Mouse (Mus musculus) intestine, embryonic 14.5 days (tissue): ENCODE measurements around the gene Efna1. TPM values are rescaled to one million over a fixed set of nuclear protein-coding genes. Genes with fewer than 3 reads are reported as not detected.

Experiments
- ATAC-seq: fragments of 200-750 bp; cut with Nextera tagmentation; replicated peaks from 2 replicates; pipeline ENCODE4 v1.8.0; 2017; ENCODE audit warnings: low read depth, moderate number of reproducible peaks, moderate TSS enrichment, moderate library complexity; ENCODE audit not compliant: low FRiP score, low TSS enrichment
- DNase-seq: peaks from one replicate; pipeline ENCODE4 v3.0.0-alpha.2; 2018; ENCODE audit warnings: low spot score
- H3K27ac ChIP-seq: fragments of 300-500 bp; sonication (generic); 2 replicates; pipeline ENCODE4 v1.5.1; 2014; ENCODE audit warnings: low read depth, mild to moderate bottlenecking, control low read depth
- H3K27me3 ChIP-seq: fragments of 300-500 bp; sonication (generic); replicated peaks from 2 replicates; pipeline ENCODE4 v1.6.1; 2014; ENCODE audit warnings: low read length, control low read depth; ENCODE audit not compliant: control insufficient read depth, insufficient read depth
- H3K36me3 ChIP-seq: fragments of 300-500 bp; sonication (generic); 2 replicates; pipeline ENCODE4 v1.6.1; 2014; ENCODE audit warnings: low read length, control low read depth; ENCODE audit not compliant: control insufficient read depth, insufficient read depth
- H3K4me1 ChIP-seq: fragments of 300-500 bp; sonication (generic); replicated peaks from 2 replicates; pipeline ENCODE4 v1.6.1; 2014; ENCODE audit warnings: low read length, control low read depth, mixed read lengths; ENCODE audit not compliant: control insufficient read depth, insufficient read depth
- H3K4me2 ChIP-seq: fragments of 300-500 bp; sonication (generic); 2 replicates; pipeline ENCODE4 v1.6.1; 2014; ENCODE audit warnings: low read length
- H3K4me3 ChIP-seq: fragments of 300-500 bp; sonication (generic); 2 replicates; pipeline ENCODE4 v1.5.1; 2014; ENCODE audit warnings: low read depth, low read length, control low read depth, mixed read lengths
- H3K9ac ChIP-seq: fragments of 300-500 bp; sonication (generic); 2 replicates; pipeline ENCODE4 v1.6.1; 2014; ENCODE audit warnings: mild to moderate bottlenecking, low read length
- H3K9me3 ChIP-seq: fragments of 300-500 bp; sonication (generic); 2 replicates; pipeline ENCODE4 v1.6.1; 2016; ENCODE audit warnings: low read length, control low read depth; ENCODE audit not compliant: control insufficient read depth
- WGBS: fragments of 180-500 bp; shearing (Covaris S2); extraction: QIAGEN DNeasy Blood & Tissue Kit; methylation state at CpG from one replicate; pipeline ENCODE4 v1.1.7; 2014; 5-methylcytosine and 5-hydroxymethylcytosine counted together
- polyA plus RNA-seq: library from polyadenylated mRNA; unstranded; fragments of >200 nt; fragmentation: Nextera tagmentation; extraction: Ambion mirVana; gene quantifications from 2 replicates; pipeline ENCODE4 v1.2.1, GENCODE M21; 2014

Gene Efna1
- polyA plus RNA-seq, 1 experiment from 2014 or later: 46.2 TPM

DNA sequence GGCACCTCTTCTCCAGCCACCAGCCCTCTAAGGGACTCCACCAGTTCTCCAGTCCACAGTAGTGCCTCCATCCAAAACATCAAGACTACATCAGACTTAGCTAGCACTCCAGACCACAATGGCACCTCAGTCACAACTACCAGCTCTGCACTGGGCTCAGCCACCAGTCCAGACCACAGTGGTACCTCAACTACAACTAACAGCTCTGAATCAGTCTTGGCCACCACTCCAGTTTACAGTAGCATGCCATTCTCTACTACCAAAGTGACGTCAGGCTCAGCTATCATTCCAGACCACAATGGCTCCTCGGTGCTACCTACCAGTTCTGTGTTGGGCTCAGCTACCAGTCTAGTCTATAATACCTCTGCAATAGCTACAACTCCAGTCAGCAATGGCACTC lies 50.4 kb downstream of the Efna1 start:
- ATAC-seq (no peak), DNase-seq (no peak)
- H3K4me2 ChIP-seq: no peak overlapping the region
- H3K27me3 ChIP-seq: 0 out of 2 replicates have a peak, but pooled peaks cover 4% of the 10 kb centered on the region
- H3K4me1 ChIP-seq: peaks cover 25% of the 10 kb centered on the region
- no peaks in the 10 kb centered on the region for H3K9me3 ChIP-seq
- no peaks in the 10 kb centered on the region for H3K36me3 ChIP-seq
- WGBS: 80% methylated on average over 2 of the region's 2 CpGs
- no peak overlapping the region for H3K27ac ChIP-seq
- no peak overlapping the region for H3K4me3 ChIP-seq
- H3K9ac ChIP-seq: no peak overlapping the region

DNA sequence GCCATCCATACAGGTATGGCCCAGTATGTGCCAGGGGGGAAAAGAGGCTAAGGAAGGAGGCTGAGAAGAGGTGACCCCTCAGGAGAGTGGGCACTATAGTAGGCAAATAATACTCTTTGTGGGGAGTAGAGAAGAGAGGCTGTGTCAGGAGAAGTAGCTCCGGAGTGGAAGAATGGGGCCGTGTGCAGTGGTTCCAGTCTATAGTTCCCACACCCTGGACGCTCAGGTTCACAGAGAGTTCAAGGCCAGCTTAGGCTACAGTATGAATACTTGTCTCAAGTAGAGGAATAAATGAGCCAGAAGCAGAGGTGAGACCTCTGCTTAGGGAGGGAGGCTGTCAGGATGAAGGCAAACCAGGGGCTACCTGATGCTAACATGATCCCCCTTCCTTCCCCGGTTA lies 51.7 kb downstream of the Efna1 start:
- Histone ChIP-seq H3K27me3 (0 out of 2 replicates have a peak, but pooled peaks cover 4% of the 10 kb centered on the region), H3K36me3 (no peaks in the 10 kb centered on the region), H3K4me3 (0 out of 2 replicates have a peak overlapping the region, but pooled peaks have one; percentile 28), H3K9ac (no peak overlapping the region), H3K4me2 (peak overlapping the region; percentile 52; the same call in 1 of the 2 replicates), H3K27ac (no peak overlapping the region), H3K9me3 (no peaks in the 10 kb centered on the region), H3K4me1 (peaks cover 25% of the 10 kb centered on the region)
- ATAC-seq (no peak), DNase-seq (no peak)
- 56% methylated on average over 4 of the region's 4 CpGs for WGBS

DNA sequence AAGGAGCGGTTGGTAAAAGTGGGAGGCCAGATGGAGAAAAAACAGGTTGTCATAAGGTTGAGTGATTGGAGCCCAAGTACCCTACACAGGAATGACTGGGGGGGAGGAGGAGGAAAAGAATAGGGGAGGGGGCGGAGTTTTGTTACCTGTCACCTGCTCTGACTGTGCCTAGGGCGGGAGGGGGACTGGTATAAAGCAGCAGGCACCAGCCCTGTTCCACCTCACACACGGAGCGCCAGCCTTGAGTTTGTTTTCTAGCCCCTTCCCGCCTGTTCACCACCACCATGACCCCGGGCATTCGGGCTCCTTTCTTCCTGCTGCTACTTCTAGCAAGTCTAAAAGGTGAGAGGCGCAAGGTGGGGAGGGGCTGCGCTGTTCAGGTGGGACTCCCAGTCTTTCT lies 52.1 kb downstream of the Efna1 start, which contains the start of gene Muc1:
Gene Muc1 (plus strand): TSS at position 222 of the 400 bp plus-strand sequence.
- no peak within 1 kb of the TSS for H3K27ac ChIP-seq
- peak within 1 kb of the TSS; percentile 52 for H3K4me2 ChIP-seq
- H3K36me3 ChIP-seq: no peaks in the 10 kb centered on the region
- H3K9ac ChIP-seq: peak within 1 kb of the TSS; percentile 40; the same call in 1 of the 2 replicates
- 20% methylated on average over 10 of the region's 10 CpGs for WGBS
- ATAC-seq (no peak), DNase-seq (no peak)
- H3K9me3 ChIP-seq: no peaks in the 10 kb centered on the region
- H3K4me1 ChIP-seq: peaks cover 25% of the 10 kb centered on the region
- H3K27me3 ChIP-seq: 0 out of 2 replicates have a peak, but pooled peaks cover 4% of the 10 kb centered on the region
- H3K4me3 ChIP-seq: peak within 1 kb of the TSS; percentile 28

DNA sequence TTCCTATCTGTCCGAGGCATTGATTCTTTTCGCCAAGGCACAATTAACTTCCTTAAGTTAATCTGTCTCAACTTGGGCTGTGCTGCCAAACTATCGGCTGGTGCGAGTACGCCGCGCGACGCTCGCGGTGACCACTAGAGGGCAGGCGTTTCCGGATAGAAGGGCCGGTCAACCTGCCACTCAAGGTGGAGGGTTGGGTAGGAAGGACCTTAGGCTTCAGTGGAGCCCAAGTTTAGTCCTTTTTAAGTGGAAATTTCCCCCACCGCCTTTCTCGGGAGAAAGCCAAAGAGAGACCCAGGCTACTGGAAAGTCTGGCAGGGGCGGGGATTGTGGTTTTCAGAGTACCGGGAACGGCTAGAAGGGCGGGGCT lies 52.8 kb downstream of the Efna1 start:
- H3K9me3 ChIP-seq: no peaks in the 10 kb centered on the region
- 0 out of 2 replicates have a peak, but pooled peaks cover 4% of the 10 kb centered on the region for H3K27me3 ChIP-seq
- peak overlapping the region; percentile 52 for H3K4me2 ChIP-seq
- peaks cover 25% of the 10 kb centered on the region for H3K4me1 ChIP-seq
- peak overlapping the region; percentile 28 for H3K4me3 ChIP-seq
- DNase-seq: peak; percentile 96
- H3K9ac ChIP-seq: peak overlapping the region; percentile 40; the same call in 1 of the 2 replicates
- H3K36me3 ChIP-seq: no peaks in the 10 kb centered on the region
- peak; percentile 59 for ATAC-seq
- H3K27ac ChIP-seq: no peak overlapping the region
- WGBS: under 1% methylated on average over 20 of the region's 20 CpGs

DNA sequence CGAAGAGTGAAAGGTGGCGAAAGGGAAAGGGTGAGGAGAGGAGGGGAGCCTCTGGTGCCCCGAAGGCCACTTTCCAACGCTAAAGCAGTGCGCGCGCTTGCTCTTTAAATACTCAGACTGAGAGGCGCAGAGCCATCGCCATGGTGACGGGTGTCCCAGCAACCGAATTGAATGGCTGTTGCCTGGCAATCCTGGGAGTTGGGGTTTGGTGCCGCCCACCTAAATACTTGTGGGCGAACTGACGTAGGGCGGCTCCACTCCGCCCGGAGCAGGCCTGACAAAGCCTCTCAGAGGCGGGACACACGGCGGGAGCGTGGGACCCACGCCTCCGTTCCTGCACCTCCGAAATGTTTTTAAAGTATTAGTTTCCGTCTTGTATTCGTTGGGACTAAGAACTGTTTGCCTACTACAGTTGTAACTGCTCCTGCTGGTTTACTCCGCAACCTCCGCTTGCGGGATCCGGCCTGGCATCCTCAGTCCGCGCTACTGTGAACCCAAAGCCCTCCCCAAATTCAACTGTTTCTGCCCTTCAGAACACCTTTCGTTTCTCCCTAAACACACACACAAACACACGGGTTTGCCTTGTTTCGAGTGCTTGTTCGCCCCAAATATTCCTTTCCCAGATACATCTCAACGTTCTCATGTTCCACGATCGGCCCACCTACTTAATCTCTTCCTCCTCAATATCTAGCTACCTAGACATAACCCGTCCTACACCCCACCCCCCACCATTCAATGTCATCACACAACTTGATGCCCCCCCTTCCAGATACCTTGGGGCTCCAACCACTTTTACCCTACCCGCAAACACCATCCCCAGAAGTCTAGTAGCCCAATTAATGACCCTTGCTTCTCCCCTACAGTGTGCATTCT lies 53.4 kb downstream of the Efna1 start:
- Histone ChIP-seq H3K27ac (peak overlapping the region; percentile 59), H3K36me3 (no peaks in the 10 kb centered on the region), H3K4me3 (peak overlapping the region; percentile 28), H3K9ac (peak overlapping the region; percentile 42), H3K27me3 (0 out of 2 replicates have a peak, but pooled peaks cover 4% of the 10 kb centered on the region), H3K4me2 (peak overlapping the region; percentile 52), H3K9me3 (no peaks in the 10 kb centered on the region), H3K4me1 (peaks cover 25% of the 10 kb centered on the region)
- ATAC-seq: peak; percentile 66
- 4% methylated on average over 41 of the region's 41 CpGs for WGBS
- peak; percentile 88 for DNase-seq

DNA sequence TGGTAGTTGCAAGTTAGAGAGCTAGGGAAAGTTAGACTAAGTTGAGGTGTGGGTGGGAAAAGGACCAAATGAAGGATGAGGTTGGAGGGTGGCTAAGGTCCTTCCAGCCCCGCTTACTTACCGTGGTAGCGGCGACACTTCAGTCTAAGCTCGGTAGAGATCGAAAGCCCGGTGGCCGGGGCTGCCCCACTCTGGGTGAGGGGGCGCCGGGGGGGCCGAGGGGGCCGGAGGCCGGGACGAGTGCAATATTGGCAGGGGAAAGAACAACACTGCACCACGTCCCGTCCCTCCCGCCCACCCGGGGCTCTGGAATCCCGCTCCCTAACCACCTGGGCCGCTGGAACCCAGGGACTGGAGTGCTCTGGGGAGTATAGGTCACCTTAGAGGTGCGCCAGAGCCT lies 54.0 kb downstream of the Efna1 start, which contains the start of gene Mtx1:
Gene Mtx1 (minus strand): TSS at position 189 of the 400 bp plus-strand sequence.
- no peaks in the 10 kb centered on the region for H3K36me3 ChIP-seq
- peak within 1 kb of the TSS; percentile 59 for H3K27ac ChIP-seq
- peak within 1 kb of the TSS; percentile 28 for H3K4me3 ChIP-seq
- WGBS: 3% methylated on average over 19 of the region's 21 CpGs
- 0 out of 2 replicates have a peak, but pooled peaks cover 4% of the 10 kb centered on the region for H3K27me3 ChIP-seq
- H3K4me1 ChIP-seq: peaks cover 25% of the 10 kb centered on the region
- DNase-seq (no peak), ATAC-seq (0 out of 2 replicates have a peak, but pooled peaks have one; percentile 1)
- H3K9me3 ChIP-seq: no peaks in the 10 kb centered on the region
- H3K4me2 ChIP-seq: peak within 1 kb of the TSS; percentile 52
- peak within 1 kb of the TSS; percentile 42 for H3K9ac ChIP-seq

DNA sequence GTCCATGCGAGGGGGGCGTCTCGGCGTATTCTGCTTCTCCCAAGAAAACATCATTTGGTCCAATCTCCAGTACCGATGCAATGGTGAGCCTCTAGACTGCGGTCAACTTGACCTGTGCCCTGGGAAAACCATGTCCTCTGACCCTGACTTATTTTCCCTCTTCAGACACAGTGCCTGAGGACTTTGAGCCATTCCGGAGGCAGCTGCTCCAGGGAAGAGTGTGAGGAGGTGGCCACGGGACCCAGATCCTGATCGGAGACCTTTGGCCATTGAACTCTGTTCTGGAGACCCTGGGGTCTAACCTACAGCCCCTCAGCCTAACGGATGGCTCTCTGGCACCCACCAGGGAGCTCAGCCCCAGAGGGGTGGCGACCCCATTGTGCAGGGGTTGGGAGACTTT lies 54.6 kb downstream of the Efna1 start:
- WGBS: 35% methylated on average over 11 of the region's 11 CpGs
- H3K27ac ChIP-seq: no peak overlapping the region
- H3K36me3 ChIP-seq: no peaks in the 10 kb centered on the region
- H3K9ac ChIP-seq: peak overlapping the region; percentile 42; the same call in 1 of the 2 replicates
- peaks cover 25% of the 10 kb centered on the region for H3K4me1 ChIP-seq
- no peak overlapping the region for H3K4me3 ChIP-seq
- no peak for DNase-seq
- H3K4me2 ChIP-seq: peak overlapping the region; percentile 52
- H3K27me3 ChIP-seq: 0 out of 2 replicates have a peak, but pooled peaks cover 4% of the 10 kb centered on the region
- no peak for ATAC-seq
- H3K9me3 ChIP-seq: no peaks in the 10 kb centered on the region

DNA sequence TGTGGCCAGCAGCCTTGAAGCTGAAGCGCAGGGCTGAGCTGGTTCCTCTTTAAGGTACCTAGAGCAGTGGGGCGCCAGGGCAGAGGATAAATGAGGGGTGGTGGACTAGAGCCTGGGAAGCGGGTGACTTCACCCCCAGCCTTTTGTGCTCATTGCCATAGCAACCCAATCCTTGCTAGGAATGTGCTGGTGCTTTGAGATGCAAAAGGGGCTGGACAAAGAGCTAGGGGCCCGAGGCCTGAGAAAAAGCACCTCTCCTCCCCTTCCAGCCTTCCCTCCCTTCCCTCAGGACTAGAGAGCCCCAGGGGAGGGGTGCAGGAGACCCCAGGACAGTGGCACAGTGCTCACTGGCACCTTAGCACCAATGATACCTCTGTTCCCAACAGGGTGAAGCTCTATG lies 55.0 kb downstream of the Efna1 start:
- ATAC-seq (no peak), DNase-seq (no peak)
- Histone ChIP-seq H3K4me1 (peaks cover 25% of the 10 kb centered on the region), H3K4me3 (no peak overlapping the region), H3K9me3 (no peaks in the 10 kb centered on the region), H3K27ac (no peak overlapping the region), H3K9ac (0 out of 2 replicates have a peak overlapping the region, but pooled peaks have one; percentile 42), H3K27me3 (0 out of 2 replicates have a peak, but pooled peaks cover 4% of the 10 kb centered on the region), H3K4me2 (peak overlapping the region; percentile 52; the same call in 1 of the 2 replicates), H3K36me3 (no peaks in the 10 kb centered on the region)
- WGBS: 51% methylated on average over 4 of the region's 4 CpGs
